Mouse (Mus musculus): ENCODE measurements around the gene Llgl1.
A peak's percentile ranks its signal among the peaks of the same experiment; 100 is the strongest.

The Llgl1 gene

GRCm38 (mm10) chr11:60726601-60727391 is 27.3 kb downstream of the Llgl1 start, which contains the start of gene Flii:
Gene Flii, minus strand, starts transcription at chr11:60727263.
- peak; percentile 93 for DNase-seq (ENCODE audit: low spot score)

- no peak for DNase-seq (ENCODE audit: low spot score)
These were observed 28.0 kb downstream of the Llgl1 start for GRCm38 (mm10) chr11:60727392-60728140.

GRCm38 (mm10) chr11:60728260-60728761 is 28.8 kb downstream of the Llgl1 start, which contains the start of gene Mief2:
Gene Mief2, plus strand, starts transcription at chr11:60728398.
- DNase-seq (ENCODE audit: low spot score): peak; percentile 99

- no peak for DNase-seq (ENCODE audit: low spot score)
These were observed 29.7 kb downstream of the Llgl1 start for GRCm38 (mm10) chr11:60729217-60729641.

GRCm38 (mm10) chr11:60730169-60730568 is 30.6 kb downstream of the Llgl1 start:
- no peak for DNase-seq (ENCODE audit: low spot score)

GRCm38 (mm10) chr11:60731251-60731650 is 31.7 kb downstream of the Llgl1 start:
- DNase-seq (ENCODE audit: low spot score): no peak

DNA sequence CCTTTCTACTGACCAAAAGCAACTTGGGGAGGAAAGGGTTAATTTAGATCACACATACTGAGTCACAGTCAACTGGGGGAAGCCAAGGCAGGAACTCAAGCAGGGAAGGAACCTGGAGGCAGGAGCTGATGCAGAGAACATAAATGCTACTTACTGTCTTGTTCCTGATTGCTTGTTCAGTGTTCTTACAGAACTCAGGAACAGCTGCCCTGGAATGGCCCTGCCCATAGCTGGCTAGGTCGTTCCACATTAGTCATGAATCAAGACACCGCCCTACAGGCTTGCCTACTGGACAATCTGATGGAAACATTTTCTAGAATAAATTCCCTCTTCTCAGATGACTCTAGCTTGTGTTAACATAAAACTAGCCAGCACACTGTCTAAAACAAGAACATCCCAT is 34.7 kb downstream of the Llgl1 start:
- no peak for DNase-seq (ENCODE audit: low spot score)

DNA sequence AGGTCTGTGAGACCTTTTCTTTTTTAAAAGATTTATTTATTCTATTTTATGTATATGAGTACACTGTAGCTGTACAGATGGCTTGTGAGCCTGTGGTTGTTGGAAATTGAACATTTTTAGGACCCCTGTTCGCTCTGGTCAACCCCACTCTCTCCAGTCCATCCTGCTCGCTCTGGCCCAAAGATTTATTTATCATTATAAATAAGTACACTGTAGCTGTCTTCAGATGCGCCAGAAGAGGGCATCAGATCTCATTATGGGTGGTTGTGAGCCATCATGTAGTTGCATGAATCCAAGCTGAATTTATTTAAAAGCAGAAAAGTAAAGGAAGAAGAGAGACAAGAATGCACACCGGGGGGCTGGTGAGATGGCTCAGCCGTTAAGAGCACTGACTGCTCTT is 35.7 kb downstream of the Llgl1 start:
- no peak for DNase-seq (ENCODE audit: low spot score)

GRCm38 (mm10) chr11:60736491-60736890 is 37.0 kb downstream of the Llgl1 start:
- DNase-seq (ENCODE audit: low spot score): no peak

DNA sequence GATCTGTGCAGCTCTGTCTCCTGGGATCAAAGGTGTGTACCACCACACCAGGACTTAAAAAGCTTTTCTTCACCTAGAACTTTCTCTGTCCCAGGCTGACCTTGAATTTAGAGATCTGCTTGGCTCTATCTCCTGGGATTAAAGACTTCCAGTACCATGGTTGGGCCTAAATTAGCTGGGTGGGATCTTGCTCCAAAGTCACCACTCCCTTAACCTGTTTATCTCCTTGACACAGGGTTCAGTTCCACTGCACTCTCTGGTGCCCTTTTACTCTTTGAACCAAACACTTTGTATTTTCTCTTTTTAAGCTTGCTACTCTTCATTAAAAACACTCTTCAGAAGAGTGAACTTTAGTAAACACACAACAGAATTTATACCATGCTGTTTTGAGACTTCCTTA is 37.9 kb downstream of the Llgl1 start:
- DNase-seq (ENCODE audit: low spot score): no peak

DNA sequence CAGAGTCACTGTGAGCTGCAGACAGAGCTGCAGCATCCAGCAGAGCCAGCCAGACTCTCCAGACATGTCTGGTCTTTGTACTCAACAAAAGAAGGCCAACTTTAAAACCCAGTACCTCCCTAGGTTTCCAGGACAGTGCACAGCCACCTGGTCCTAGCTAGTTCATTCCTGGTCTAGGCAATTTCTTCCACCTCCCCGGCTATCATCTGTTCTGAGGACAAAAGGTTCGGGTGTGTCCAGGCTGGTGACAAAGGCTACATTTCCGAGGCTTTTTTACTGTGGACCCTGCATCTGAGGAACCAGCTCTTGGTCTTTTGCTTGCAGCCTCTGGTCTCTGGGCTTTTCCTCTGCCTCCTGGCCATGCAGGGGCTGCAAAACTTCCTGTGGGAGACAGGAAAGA is 40.8 kb downstream of the Llgl1 start:
- DNase-seq (ENCODE audit: low spot score): no peak

DNA sequence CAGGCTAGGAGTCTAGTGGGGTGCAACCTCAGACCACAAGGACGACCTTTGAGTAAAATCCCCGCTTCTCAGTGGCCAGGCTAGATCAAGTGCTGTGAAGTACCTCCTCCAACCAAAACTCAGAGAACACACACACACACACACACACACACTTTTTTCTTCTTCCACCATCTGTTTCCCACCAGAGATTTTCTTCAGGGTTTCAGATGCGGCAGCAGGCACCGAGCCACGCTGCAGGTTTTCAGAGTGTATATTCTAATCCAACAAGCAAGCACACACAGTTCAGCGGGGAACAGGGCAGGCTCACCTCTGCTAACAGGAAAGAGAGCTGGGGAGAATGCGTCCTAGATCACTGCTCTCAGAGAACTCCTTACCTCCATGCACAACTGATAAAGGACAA is 56.0 kb downstream of the Llgl1 start:
- DNase-seq (ENCODE audit: low spot score): no peak

- DNase-seq (ENCODE audit: low spot score): no peak
These were observed 62.2 kb downstream of the Llgl1 start for GRCm38 (mm10) chr11:60761681-60762080.

Measured in MN1 (cell line).